Mouse (Mus musculus): Measurements from ENCODE around the gene Hrc.
"Not testable (repeated sequence)": the region's sequence is repeated elsewhere in the genome, so short reads cannot be mapped to it uniquely, and the experiment has no call there.

Gene Hrc

GRCm38 (mm10) chr7:45334605-45335004 lies 485 bp upstream of the Hrc start:
- DNase-seq = no peak

GRCm38 (mm10) chr7:45336319-45336718 lies 1.2 kb downstream of the Hrc start:
- no peak for DNase-seq

GRCm38 (mm10) chr7:45337469-45337868 lies 2.4 kb downstream of the Hrc start:
- no peak for DNase-seq

DNA sequence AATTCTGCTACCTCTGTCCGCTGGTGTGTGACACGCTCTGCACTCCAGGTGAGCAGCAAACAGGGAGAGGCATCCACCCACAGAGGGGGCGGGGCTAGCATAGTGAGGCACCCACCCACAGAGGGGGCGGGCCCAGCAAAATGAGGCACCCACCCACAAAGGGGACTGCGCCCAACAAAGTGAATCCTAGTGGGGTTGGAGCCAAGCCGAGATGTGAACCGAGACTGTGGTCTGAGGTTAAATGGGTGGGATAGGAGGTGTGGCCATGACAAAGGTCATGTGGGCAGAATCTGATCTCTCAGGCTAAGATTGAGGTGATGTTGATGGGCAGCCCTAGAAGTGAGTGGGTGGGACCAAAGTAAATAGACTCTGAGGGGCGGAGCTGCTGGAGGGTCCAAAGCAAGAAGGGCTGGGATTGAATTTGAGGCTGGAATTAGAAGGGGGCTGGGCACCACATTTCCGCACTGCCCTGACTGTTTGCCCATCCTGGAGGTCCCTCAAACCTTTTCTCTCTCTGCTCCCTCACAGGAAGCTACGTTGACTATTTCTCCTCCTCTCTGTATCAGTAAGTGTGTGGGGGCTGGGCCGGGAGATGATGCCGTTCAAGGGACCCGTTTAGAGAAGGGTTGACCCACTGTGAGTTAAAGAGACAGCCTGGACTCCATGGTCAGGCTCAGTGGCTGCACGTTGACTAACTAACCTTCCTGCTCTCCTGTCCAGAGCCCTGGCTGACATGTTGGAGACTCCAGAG lies 3.2 kb downstream of the Hrc start:
- peak; percentile 14 for DNase-seq

DNA sequence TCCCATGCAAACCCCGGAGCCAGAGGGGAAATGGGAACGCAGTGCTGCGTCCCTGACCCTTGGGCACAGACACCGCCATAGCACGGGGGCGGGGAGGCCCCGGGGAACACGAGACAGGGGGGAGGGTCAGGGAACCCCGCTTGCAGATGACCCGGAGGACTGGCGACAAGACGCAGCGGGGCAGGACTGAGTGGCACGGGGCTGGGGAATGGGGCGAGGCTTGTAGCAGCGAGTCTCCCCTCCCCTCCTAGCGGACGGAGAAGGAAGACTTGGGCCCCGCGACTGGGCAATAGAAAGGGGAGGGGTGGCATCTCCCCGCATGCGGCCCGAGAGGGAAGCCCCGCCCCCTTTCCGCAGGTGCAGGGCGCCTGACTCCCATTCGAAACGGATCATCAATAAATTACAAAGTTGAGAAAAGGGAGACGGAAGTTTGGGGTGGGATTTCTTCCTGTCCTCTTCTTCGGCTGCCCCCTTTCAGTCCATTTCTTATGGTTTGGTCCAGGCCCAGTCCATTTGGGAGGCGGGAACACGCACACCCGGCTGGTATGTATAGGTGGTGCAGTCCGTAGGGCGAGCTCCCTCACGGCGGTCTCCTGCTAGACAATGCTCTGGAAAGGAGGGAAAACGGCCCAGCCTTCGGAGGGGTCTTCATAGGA lies 4.4 kb downstream of the Hrc start:
- peak; percentile 51 for DNase-seq

- no peak for DNase-seq
These were observed 5.0 kb downstream of the Hrc start for GRCm38 (mm10) chr7:45340066-45340442.

GRCm38 (mm10) chr7:45340669-45341068 lies 5.6 kb downstream of the Hrc start:
- DNase-seq = no peak

DNA sequence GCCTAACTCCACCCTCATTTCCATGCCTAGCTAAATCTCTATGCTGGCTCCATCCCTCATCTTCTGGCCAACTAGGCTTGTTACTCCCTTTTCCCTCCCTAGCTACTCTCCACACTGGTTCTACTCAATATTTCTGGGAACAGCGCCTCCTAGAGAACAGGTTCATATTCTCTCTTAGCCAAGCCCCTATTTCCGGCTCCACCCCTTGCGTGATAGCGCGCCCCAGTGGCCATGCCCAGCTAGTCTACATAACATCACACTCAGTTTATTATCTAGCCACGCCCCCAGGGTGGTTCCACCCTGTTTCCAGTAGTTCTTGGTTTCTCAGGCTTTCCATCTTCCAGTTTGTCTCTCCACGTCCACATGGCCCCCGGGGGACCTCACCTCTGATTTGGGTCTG lies 6.2 kb downstream of the Hrc start:
- DNase-seq = peak; percentile 72

GRCm38 (mm10) chr7:45342081-45342480 lies 7.0 kb downstream of the Hrc start:
- no peak for DNase-seq

DNA sequence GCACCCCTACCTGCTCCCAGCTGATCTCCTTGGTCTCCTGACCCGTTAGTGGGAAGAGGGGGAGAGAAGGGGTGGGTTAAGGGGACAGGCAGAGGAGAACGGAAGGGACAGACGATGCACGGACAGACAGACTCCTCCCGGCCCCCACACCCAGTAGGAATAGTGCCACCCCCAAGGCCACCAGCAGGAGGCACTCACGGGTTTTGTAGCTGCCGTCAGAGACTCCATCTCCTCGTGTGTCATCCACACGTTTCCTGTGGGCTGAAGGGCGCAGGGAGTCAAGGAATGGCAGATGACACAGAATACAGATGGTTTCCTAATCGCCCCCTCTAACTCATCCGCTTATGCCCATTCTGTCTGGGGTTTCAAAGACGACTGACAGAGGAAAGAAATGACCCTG lies 8.5 kb downstream of the Hrc start:
- no peak for DNase-seq

GRCm38 (mm10) chr7:45346905-45347304 lies 11.8 kb downstream of the Hrc start:
- peak; percentile 25 for DNase-seq

- no peak for DNase-seq
These were observed 18.0 kb downstream of the Hrc start for GRCm38 (mm10) chr7:45353041-45353440.

- no peak for DNase-seq
These were observed 20.4 kb downstream of the Hrc start for GRCm38 (mm10) chr7:45355318-45356020.

- no peak for DNase-seq
These were observed 21.0 kb downstream of the Hrc start for GRCm38 (mm10) chr7:45356087-45356486.

DNA sequence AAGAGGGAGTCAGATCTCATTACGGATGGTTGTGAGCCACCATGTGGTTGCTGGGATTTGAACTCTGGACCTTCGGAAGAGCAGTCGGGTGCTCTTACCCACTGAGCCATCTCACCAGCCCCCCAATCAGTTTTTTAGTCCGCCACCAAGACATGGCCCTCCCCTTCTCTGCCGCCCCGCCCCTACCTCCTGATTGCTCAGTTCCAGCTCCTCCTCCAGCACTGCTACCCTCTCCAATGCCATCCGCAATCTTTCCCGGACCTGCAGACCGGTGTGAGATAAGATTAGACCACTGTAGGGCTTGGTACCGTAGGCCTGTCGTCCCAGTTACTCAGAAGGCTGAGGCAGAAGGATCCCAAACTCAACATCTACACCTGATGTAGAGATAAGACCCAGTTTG lies 24.0 kb downstream of the Hrc start:
- not testable (repeated sequence) for DNase-seq

DNA sequence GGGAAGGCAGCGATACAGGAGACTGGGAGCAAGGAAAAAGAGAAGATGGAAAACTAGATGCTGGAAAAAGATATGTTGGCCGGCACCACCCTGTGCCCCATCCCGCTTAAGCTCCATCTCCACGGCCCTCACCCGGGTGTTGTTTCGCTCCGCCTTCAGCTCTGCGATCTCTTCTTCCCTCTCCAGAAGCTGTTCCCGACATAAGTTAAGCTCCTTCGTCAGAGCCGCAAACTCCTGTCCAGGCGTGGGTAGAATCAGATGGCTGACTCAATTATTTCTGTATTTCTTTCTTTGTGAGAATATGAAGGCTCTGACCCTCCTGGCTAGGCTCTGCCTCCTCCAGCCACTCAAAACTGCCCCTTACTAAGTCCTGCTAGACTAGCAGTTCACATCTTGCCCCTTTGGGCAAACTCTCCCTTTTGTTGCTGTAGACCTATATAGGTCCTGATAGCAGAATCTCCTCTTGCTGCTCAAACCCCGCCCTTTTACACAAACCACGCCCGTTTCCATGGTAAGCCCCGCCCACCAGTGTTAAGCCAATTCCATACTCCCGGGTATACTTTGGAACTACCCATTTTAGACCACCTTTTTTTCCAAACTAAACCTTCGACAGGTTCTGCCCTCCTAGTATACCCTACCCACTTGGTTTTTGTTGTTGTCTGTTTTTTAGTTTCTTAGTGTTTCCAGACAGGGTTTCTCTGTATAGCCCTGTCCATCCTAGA lies 25.5 kb downstream of the Hrc start:
- no peak for DNase-seq

DNA sequence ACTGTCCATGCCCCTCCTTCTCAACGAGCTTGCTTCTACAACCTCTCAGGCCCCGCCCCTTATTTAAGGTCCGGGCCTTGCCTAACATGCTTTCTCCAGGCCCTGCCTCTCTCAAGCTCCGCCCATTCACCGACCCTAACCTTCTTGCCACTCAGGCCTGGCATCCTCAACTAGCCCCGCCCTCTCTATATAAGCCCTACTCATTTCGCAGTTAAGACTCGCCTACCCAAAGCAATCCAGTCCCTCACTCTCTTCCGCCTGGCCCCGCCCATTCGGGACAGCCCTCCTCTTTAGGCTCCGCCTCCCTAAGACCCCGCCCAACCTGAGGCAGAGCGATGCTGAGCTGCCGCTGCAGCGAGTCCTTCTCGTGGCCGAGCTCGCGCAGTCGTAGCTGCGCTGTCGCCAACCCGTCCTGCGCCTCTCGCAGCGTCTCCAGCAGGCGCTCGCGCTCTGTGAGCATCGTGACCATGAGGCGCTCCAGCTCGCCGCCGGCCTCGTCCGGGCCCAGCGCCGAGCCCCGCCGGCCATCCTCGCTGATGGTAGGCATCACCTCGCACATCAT lies 26.2 kb downstream of the Hrc start:
- peak; percentile 87 for DNase-seq

DNA sequence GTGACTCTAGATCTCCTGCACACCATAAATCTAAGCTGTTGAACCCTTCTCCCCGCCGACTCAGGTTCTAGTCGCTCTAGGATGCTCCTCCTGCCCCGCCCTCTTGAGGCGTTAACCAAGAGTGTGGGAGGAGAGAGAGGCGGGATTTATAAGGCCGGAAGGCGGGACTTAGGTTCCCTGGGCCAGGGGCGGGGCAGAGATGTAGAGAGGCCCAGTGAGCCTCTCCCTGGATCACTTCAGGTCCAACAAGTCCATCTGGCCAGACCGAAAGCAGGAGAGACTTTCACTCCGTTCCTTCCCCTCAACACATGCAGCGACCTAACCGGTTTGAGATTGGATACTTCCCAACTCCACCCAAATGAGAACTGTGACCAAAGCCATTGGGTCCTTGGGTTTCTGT lies 27.7 kb downstream of the Hrc start:
- DNase-seq = no peak

DNA sequence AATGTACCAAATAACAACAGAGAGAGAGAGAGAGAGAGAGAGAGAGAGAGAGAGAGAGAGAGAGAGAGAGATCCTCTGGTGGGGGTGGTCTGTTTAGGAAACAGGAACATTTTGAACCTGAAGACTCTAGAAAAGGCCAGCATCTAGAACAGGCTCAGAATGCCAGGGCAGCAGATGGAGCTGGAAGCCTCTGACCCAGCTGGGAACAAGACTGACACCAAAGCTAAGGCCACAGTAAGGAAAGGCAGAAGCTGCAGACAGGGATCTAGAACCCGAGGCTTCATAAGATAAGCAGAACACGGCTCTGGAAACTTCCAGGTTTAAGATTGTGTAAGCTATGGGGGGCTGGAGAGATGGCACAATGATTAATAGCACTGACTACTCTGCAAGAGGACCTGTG lies 28.9 kb downstream of the Hrc start:
- no peak for DNase-seq

DNA sequence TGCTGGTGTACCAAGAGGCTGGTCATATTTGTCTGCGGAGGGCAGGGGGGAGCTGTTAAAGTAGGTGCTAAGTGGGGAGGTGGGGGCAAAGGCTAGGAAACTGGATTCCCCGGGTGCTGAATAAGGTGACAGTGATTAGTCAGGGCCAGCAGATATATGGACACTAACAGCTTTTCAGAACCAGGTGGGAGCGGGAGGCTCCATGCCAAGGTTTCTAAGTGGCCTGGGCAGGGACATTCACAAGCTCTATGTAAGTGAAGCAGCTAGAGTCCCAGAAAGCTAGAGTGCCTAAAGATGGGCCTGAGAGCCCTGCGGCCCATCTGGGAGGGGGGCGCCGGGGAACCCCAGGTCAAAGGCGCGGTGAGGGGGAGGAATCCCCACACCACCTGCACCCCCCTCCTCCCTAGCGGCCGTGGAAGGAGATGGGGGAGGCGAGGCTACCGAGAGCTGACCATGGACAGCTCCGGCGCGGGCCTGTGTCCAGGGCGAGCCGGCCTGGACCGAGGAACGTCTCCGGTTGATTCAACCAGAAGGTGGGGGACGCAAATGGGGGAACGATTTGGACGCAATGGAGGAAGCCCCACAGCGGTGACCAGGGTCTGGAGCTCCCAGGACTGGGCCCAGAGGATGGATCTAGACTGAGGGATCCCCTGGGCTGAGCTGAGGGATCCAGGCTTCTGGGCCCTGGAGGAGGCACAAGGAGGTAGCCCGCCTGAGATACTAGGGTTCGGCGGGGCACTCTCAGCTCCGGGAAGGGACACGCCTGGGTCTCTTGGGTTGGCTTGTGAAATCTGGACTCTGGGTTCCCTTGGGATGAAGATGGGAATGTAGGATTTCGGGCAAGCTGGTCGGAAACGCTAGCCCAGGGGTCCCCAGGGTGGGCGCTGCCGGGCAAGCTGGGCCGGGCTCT lies 30.9 kb downstream of the Hrc start:
- peak; percentile 47 for DNase-seq

DNA sequence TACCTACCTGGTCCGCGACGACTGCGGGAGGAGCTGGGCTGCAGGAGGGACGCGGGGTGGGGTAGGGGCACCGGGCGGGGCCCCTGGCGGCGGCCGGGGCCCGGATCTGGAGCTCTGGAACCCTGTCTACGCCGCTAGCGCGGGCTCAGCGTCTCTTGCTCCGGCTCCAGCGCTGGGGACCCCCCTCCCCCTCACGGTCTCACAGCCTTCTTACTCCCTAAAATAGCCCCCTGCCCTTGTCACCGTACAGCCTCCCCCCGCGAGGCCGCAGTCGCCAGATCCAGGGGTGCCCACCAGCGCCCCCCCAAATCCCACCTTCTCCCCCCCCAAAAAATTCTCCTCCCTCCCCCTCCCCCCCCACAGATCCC lies 31.5 kb downstream of the Hrc start, which contains the start of gene Ppfia3:
Gene Ppfia3 (minus strand): TSS at position 368 of the 368 bp plus-strand sequence.
- no peak for DNase-seq

Measured in right cerebral cortex, postnatal 25 days (tissue).